Mouse (Mus musculus) G1E (cell line): Measurements from ENCODE around the gene Gm5152.
"Not testable (repeated sequence)": the region's sequence is repeated elsewhere in the genome, so short reads cannot be mapped to it uniquely, and the experiment has no call there.

Experiments
- CTCF ChIP-seq: IDR thresholded peaks from 2 replicates; pipeline ENCODE4 v1.5.1; 2012; ENCODE audit warnings: low read depth, low read length, inconsistent platforms, mixed read lengths
- TAL1 ChIP-seq: conservative IDR thresholded peaks from 2 replicates; pipeline ENCODE4 v1.6.1; 2012; ENCODE audit warnings: low read depth, low read length, inconsistent platforms, mixed read lengths

GRCm38 (mm10) chr5:10254768-10255167 is 8.4 kb upstream of the Gm5152 start:
- TF ChIP-seq CTCF, TAL1: not testable (repeated sequence)
